Mouse (Mus musculus) CD4-positive, CD25-positive, alpha-beta regulatory T cell, adult 2 months (primary cell): ENCODE results near the gene Fam184a.

Experiments
- DNase-seq: peaks from one replicate; pipeline ENCODE4 v3.0.0-alpha.2; 2012; ENCODE audit warnings: low read depth, low spot score

Fam184a gene

GRCm38 (mm10) chr10:53598821-53599220 lies 152.1 kb downstream of the Fam184a start:
- peak; percentile 25 for DNase-seq

DNA sequence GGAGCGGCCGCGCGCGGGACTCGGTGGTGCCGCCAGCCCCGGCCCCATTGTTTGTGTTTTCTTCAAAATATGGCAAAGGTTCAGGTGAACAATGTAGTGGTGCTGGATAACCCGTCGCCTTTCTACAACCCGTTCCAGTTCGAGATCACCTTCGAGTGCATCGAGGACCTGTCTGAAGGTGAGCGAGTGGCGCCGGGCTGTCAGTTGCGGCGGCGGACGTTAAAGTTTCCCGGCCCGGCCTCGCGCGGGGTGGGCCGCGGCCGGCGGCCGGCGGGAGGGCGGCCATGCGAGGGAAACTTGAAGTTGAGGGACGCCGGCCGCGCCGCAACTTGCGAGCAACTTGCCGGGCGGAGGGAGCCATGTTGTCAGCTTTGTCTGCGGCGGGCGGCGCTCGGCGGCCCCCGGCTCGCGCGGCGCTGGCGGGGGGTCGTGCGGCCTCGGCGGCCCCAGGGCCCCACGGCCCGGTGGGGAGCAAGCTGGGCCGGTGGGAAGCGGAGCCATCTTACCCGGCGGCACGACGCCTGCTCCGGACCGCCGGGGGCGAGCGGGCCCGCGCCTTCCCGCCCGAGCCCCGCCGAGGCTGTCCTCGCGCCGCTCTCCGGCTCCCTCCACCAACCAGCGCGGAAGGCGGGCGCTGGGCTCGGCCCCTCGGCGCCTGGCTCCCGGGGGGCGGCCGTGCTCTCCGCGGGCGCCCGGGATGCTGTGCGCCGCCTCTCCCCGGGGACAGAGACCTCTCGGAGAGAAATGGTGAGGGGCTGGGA lies 153.6 kb downstream of the Fam184a start:
- peak; percentile 63 for DNase-seq

DNA sequence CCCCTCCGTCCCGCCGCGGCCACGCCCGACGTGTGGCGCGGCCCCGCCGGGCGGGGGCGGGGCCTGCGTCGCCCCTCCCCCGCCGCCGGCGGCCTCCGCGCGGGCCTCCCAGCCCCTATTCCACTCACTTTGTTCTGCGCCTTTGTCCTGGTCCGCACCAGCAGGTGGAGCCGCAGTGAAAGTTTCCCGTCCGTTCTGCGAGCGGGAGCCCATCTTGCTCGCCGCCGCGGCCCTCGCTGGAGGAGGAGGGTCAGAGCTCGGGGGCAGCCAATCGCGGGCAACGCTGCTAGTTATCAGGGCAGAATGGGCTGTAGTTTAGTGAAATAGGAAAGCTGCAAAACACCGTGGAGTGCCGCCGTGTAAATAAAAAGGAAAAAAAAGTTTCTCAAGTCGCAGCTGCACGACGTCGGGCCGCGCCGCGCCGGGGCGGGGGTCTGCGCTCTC lies 154.2 kb downstream of the Fam184a start, which contains the start of gene Asf1a:
TSS of gene Asf1a (plus strand) at position 81 of the 444 bp plus-strand sequence.
- DNase-seq, result peak; percentile 98

- DNase-seq, result peak; percentile 66
These were observed 154.9 kb downstream of the Fam184a start for GRCm38 (mm10) chr10:53595744-53596676.

- DNase-seq, result no peak
These were observed 165.1 kb downstream of the Fam184a start for GRCm38 (mm10) chr10:53585777-53586176.
